Mouse (Mus musculus) heart, postnatal 0 days (tissue): ENCODE data around the gene Tspan33. TPM values are rescaled to one million over a fixed set of nuclear protein-coding genes. Genes with fewer than 3 reads are reported as not detected.

ENCODE experiments used
- ATAC-seq: fragments of 200-750 bp; cut with Nextera tagmentation; 2 replicates; pipeline ENCODE4 v1.8.0; 2017; ENCODE audit warnings: low read depth, moderate number of reproducible peaks, moderate library complexity; ENCODE audit not compliant: insufficient read depth
- DNase-seq: peaks from one replicate; pipeline ENCODE4 v3.0.0-alpha.2; 2016; ENCODE audit warnings: low spot score
- H3K27ac ChIP-seq: fragments of 300-500 bp; sonication (generic); 2 replicates; pipeline ENCODE4 v1.5.1; 2014; ENCODE audit warnings: low read depth, mild to moderate bottlenecking
- H3K27me3 ChIP-seq: fragments of 300-500 bp; sonication (generic); 2 replicates; pipeline ENCODE4 v1.6.1; 2014; ENCODE audit warnings: low read length, mixed read lengths; ENCODE audit not compliant: control insufficient read depth, insufficient read depth
- H3K36me3 ChIP-seq: fragments of 300-500 bp; sonication (generic); replicated peaks from 2 replicates; pipeline ENCODE4 v1.6.1; 2014; ENCODE audit warnings: low read length, mixed read lengths; ENCODE audit not compliant: control insufficient read depth, insufficient read depth
- H3K4me1 ChIP-seq: fragments of 300-500 bp; sonication (generic); 2 replicates; pipeline ENCODE4 v1.6.1; 2014; ENCODE audit warnings: antibody characterized with exemption; ENCODE audit not compliant: control insufficient read depth, insufficient read depth
- H3K4me2 ChIP-seq: fragments of 300-500 bp; sonication (generic); 2 replicates; pipeline ENCODE4 v1.6.1; 2014; ENCODE audit warnings: low read depth, mild to moderate bottlenecking, low read length, moderate library complexity
- H3K4me3 ChIP-seq: fragments of 300-500 bp; sonication (generic); 2 replicates; pipeline ENCODE4 v1.5.1; 2014; ENCODE audit warnings: low read depth, low read length
- H3K9ac ChIP-seq: fragments of 300-500 bp; sonication (generic); replicated peaks from 2 replicates; pipeline ENCODE4 v1.6.1; 2014; ENCODE audit warnings: low read depth, low read length, mixed read lengths
- H3K9me3 ChIP-seq: fragments of 300-500 bp; sonication (generic); replicated peaks from 2 replicates; pipeline ENCODE4 v1.6.1; 2016; ENCODE audit warnings: low read length; ENCODE audit not compliant: control insufficient read depth
- CTCF ChIP-seq: IDR thresholded peaks from 2 replicates; pipeline ENCODE4 v1.5.1; 2016; ENCODE audit warnings: antibody characterized with exemption, control low read depth, low read depth
- EP300 ChIP-seq: IDR thresholded peaks from 2 replicates; pipeline ENCODE4 v1.6.1; 2016; ENCODE audit warnings: antibody characterized with exemption, low read depth
- WGBS: fragments of 180-500 bp; shearing (Covaris S2); extraction: QIAGEN DNeasy Blood & Tissue Kit; methylation state at CpG from one replicate; pipeline ENCODE4 v1.1.7; 2014; 5-methylcytosine and 5-hydroxymethylcytosine counted together
- polyA plus RNA-seq: library from polyadenylated mRNA; unstranded; fragments of >200 nt; fragmentation: Nextera tagmentation; extraction: Ambion mirVana; gene quantifications from 2 replicates; pipeline ENCODE4 v1.2.1, GENCODE M21; 2015
- total RNA-seq: library from RNA; depleted of rRNA; stranded (reverse); fragments of >200 nt; gene quantifications from 2 replicates; pipeline ENCODE4 v1.2.3, GENCODE M21; 2014; ENCODE audit warnings: low replicate concordance; rRNA removed

Tspan33 gene
- 1.1 and 1.8 TPM in 2 replicates for total RNA-seq
- 1.3 and 1.6 TPM in 2 replicates for polyA plus RNA-seq

GRCm38 (mm10) chr6:29693953-29694352 lies at the start of gene Tspan33:
Gene Tspan33 (plus strand): TSS chr6:29694222.
- 0% methylated on average over 27 of the region's 41 CpGs for WGBS
- Histone ChIP-seq H3K9ac (peak within 1 kb of the TSS; percentile 49), H3K9me3 (no peaks in the 10 kb centered on the region), H3K36me3 (no peaks in the 10 kb centered on the region), H3K27me3 (0 out of 2 replicates have a peak, but pooled peaks cover 10% of the 10 kb centered on the region), H3K4me1 (no peaks in the 10 kb centered on the region), H3K4me2 (peak within 1 kb of the TSS; percentile 98), H3K4me3 (peak within 1 kb of the TSS; percentile 71), H3K27ac (no peak within 1 kb of the TSS)
- TF ChIP-seq CTCF = no peak
- peak; percentile 78 for TF ChIP-seq EP300
- peak; percentile 90 for DNase-seq
- peak; percentile 95 for ATAC-seq

- ATAC-seq = peak; percentile 68; the same call in 1 of the 2 replicates
Observed at GRCm38 (mm10) chr6:29649494-29650169, 44.4 kb upstream of the Tspan33 start.

DNA sequence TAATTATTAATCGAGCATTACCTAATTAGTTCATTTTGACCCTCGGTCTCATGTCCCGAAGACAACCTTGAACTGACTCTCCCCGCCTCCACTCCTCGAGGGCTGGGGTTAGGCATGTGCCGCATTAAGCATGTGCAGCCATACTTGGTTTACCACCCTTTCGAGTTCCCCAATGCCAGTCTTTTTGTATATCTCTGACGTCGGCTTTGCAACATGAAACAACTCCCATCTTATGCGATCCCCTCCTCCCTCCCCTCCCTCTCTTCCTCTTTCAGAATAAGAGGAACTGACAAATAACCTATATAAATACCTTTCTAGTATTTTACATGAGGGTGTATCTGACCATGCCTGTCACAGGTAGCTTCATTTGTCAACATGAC lies 43.9 kb upstream of the Tspan33 start:
- no peak for DNase-seq
- WGBS = 68% methylated on average over 10 of the region's 10 CpGs
- TF ChIP-seq EP300 (no peak), CTCF (no peak)

More at GRCm38 (mm10) chr6:29649494-29650169, 44.4 kb upstream of the Tspan33 start:
- no peak overlapping the region for H3K4me3 ChIP-seq
- H3K9ac ChIP-seq = no peak overlapping the region
- no peaks in the 10 kb centered on the region for H3K4me1 ChIP-seq
- WGBS = 33% methylated on average over 14 of the region's 14 CpGs
- H3K27me3 ChIP-seq = 0 out of 2 replicates have a peak, but pooled peaks cover 3% of the 10 kb centered on the region
- no peak overlapping the region for H3K27ac ChIP-seq
- TF ChIP-seq EP300 (no peak), CTCF (peak; percentile 99)
- no peak overlapping the region for H3K4me2 ChIP-seq
- H3K36me3 ChIP-seq = no peaks in the 10 kb centered on the region
- DNase-seq = peak; percentile 77
- H3K9me3 ChIP-seq = no peaks in the 10 kb centered on the region

DNA sequence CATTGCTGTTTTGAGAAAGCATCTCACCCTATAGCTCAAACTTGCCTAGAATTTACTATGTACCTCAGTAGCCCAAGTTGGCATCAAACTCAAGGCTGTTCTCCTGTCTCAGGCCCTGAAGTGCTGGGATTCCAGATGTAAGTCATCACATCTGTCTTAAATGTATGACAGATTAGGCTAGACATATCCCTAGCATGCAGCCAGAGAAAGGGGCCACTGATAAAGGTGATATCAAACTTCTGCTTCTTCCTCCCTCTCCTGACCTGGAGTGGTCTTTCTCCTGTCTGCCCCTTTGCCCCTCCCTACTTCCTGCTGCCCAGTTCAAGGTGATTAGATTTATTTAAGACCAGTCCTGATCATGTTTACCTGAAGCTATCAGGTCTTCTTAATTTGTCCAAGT lies 40.8 kb upstream of the Tspan33 start:
- Histone ChIP-seq H3K27me3 (0 out of 2 replicates have a peak, but pooled peaks cover 3% of the 10 kb centered on the region), H3K9ac (no peak overlapping the region), H3K4me1 (no peaks in the 10 kb centered on the region), H3K27ac (no peak overlapping the region), H3K4me2 (no peak overlapping the region), H3K9me3 (no peaks in the 10 kb centered on the region), H3K4me3 (no peak overlapping the region), H3K36me3 (no peaks in the 10 kb centered on the region)
- TF ChIP-seq CTCF = no peak
- no peak for TF ChIP-seq EP300
- DNase-seq (no peak), ATAC-seq (no peak)

More for the DNA sequence above, 43.9 kb upstream of the Tspan33 start:
- no peak for ATAC-seq
- Histone ChIP-seq H3K4me3 (no peak overlapping the region), H3K9me3 (no peaks in the 10 kb centered on the region), H3K9ac (no peak overlapping the region), H3K4me1 (no peaks in the 10 kb centered on the region), H3K27me3 (0 out of 2 replicates have a peak, but pooled peaks cover 3% of the 10 kb centered on the region), H3K27ac (no peak overlapping the region), H3K4me2 (no peak overlapping the region), H3K36me3 (no peaks in the 10 kb centered on the region)

GRCm38 (mm10) chr6:29658626-29659475 lies 35.2 kb upstream of the Tspan33 start:
- Histone ChIP-seq H3K4me3 (no peak overlapping the region), H3K36me3 (no peaks in the 10 kb centered on the region), H3K9ac (no peak overlapping the region), H3K27ac (no peak overlapping the region), H3K27me3 (no peaks in the 10 kb centered on the region), H3K4me1 (no peaks in the 10 kb centered on the region), H3K9me3 (no peaks in the 10 kb centered on the region), H3K4me2 (no peak overlapping the region)
- TF ChIP-seq EP300 (no peak), CTCF (no peak)
- ATAC-seq (no peak), DNase-seq (no peak)
- WGBS = 93% methylated on average over 3 of the region's 3 CpGs
